Mouse (Mus musculus) regulatory T cell (primary cell): Measurements from ENCODE around the gene Kif4.

Source experiments
- in situ Hi-C: fragments of 300-600 bp; cut with MboI, MseI; formaldehyde crosslinking; loops from one replicate; pipeline ENCODE4 v1.15.1; 2025; ENCODE audit warnings: high pct_unique_total_duplicates

Kif4 gene

GRCm38 (mm10) chrX:100625546-100625801 is at the start of gene Kif4:
Kif4 (plus strand) TSS chrX:100625737.
- in situ Hi-C loops, result no loop called here

- in situ Hi-C loops, result no loop called here
Observed at GRCm38 (mm10) chrX:100594791-100595190, 30.7 kb upstream of the Kif4 start, which contains the start of gene P2ry4. P2ry4 (minus strand) TSS chrX:100594869.

GRCm38 (mm10) chrX:100597439-100597838 is 28.1 kb upstream of the Kif4 start:
- in situ Hi-C loops, result no loop called here

GRCm38 (mm10) chrX:100599755-100600154 is 25.8 kb upstream of the Kif4 start:
- in situ Hi-C loops, result loop anchor here (10.0 kb wide), 1 partner anchor 1905 kb away; the partner anchor contains the start of gene Hdac8

- in situ Hi-C loops, result loop anchor here (10.0 kb wide), 1 partner anchor 1899 kb away; the partner anchor contains the start of gene Hdac8
Observed at GRCm38 (mm10) chrX:100605314-100605713, 20.2 kb upstream of the Kif4 start, which contains the start of gene Arr3. Arr3 (plus strand) TSS chrX:100605497.

- in situ Hi-C loops, result no loop called here
Observed at GRCm38 (mm10) chrX:100618488-100618887, 7.0 kb upstream of the Kif4 start.

GRCm38 (mm10) chrX:100621366-100621765 is 4.2 kb upstream of the Kif4 start:
- in situ Hi-C loops, result no loop called here

- in situ Hi-C loops, result no loop called here
Observed at GRCm38 (mm10) chrX:100624242-100624641, 1.3 kb upstream of the Kif4 start.

- in situ Hi-C loops, result no loop called here
Observed at GRCm38 (mm10) chrX:100625146-100625545, 391 bp upstream of the Kif4 start.

GRCm38 (mm10) chrX:100625802-100626793 is 561 bp downstream of the Kif4 start, which contains the start of gene Pdzd11:
Pdzd11 (minus strand) TSS chrX:100626568.
- in situ Hi-C loops, result no loop called here

- in situ Hi-C loops, result no loop called here
Observed at GRCm38 (mm10) chrX:100629076-100629475, 3.5 kb downstream of the Kif4 start.

GRCm38 (mm10) chrX:100638477-100638876 is 12.9 kb downstream of the Kif4 start:
- in situ Hi-C loops, result no loop called here

GRCm38 (mm10) chrX:100652848-100653247 is 27.3 kb downstream of the Kif4 start:
- in situ Hi-C loops, result no loop called here

- in situ Hi-C loops, result no loop called here
Observed at GRCm38 (mm10) chrX:100664825-100665224, 39.3 kb downstream of the Kif4 start.

- in situ Hi-C loops, result no loop called here
Observed at GRCm38 (mm10) chrX:100678204-100678603, 52.7 kb downstream of the Kif4 start.

GRCm38 (mm10) chrX:100686527-100686926 is 61.0 kb downstream of the Kif4 start:
- in situ Hi-C loops, result loop anchor here (10.0 kb wide), 1 partner anchor 772 kb away; no protein-coding TSS in a partner anchor

- in situ Hi-C loops, result loop anchor here (10.0 kb wide), 1 partner anchor 773 kb away; no protein-coding TSS in a partner anchor
Observed at GRCm38 (mm10) chrX:100687360-100688032, 62.0 kb downstream of the Kif4 start.

- in situ Hi-C loops, result loop anchor here (10.0 kb wide), 1 partner anchor 773 kb away; no protein-coding TSS in a partner anchor
Observed at GRCm38 (mm10) chrX:100688033-100688370, 62.5 kb downstream of the Kif4 start.

- in situ Hi-C loops, result no loop called here
Observed at GRCm38 (mm10) chrX:100696776-100697175, 71.2 kb downstream of the Kif4 start.

GRCm38 (mm10) chrX:100708032-100708431 is 82.5 kb downstream of the Kif4 start:
- in situ Hi-C loops, result no loop called here

- in situ Hi-C loops, result no loop called here
Observed at GRCm38 (mm10) chrX:100716173-100716572, 90.6 kb downstream of the Kif4 start.

- in situ Hi-C loops, result no loop called here
Observed at GRCm38 (mm10) chrX:100728947-100729346, 103.4 kb downstream of the Kif4 start.
